Mouse (Mus musculus): Measurements from ENCODE around the gene Adipoq.

GRCm38 (mm10) chr16:23158292-23158691 is 12.0 kb downstream of the Adipoq start:
- TF ChIP-seq POLR2A (IDR thresholded peaks at IDR 0.05; ENCODE audit: low read depth, low read length) (no peak), CTCF (conservative IDR thresholded peaks at IDR 0.05; ENCODE audit: insufficient read depth, insufficient read length, low read depth, low read length) (no peak)

Measured in kidney, adult 2 months (tissue).